Comparison of ENCODE assay signal across 10 mouse cellular contexts in the genomic region with DNA sequence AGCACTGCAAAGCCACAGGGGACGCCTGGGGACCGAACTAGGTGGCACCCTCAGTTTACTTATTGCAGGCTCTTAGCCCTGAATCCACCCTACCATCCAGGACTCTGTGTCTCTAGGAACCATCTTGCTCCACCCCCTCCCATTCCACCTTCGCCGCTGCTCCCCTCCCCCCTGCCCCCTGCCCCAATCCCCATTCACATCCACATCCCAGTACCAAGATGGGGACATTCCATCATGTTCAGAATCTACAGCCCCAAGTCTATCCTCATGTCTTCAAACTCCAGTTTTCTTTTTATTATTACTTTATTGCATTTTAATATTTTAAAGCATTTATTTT. TPM values are rescaled to one million over a fixed set of nuclear protein-coding genes. Genes with fewer than 3 reads are reported as not detected.
DNase-seq lines count a peak whose midpoint lies in the region; ATAC-seq and TF ChIP-seq lines count a peak whose summit lies in the region.
"Had no signal": no experiment of that assay in that cellular context is flagged by ENCODE, and none has a peak within 500 bp of the region (broad histone marks: within the 10 kb centered on the region; RNA-seq: fewer than 3 reads in every experiment).

No protein-coding gene starts in this region.

- H3K4me1 ChIP-seq in cerebellum, adult 2 months (ENCODE audit: control insufficient read depth, insufficient read depth, low read length), result peaks cover 8% of the 10 kb centered on the region
- peaks cover 3% of the 10 kb centered on the region; the same call in 1 of the 2 replicates for H3K4me1 ChIP-seq in neural tube, embryonic 11.5 days (ENCODE audit: control insufficient read depth, insufficient read depth, low read length)
- peaks cover 0 to 8% of the 10 kb centered on the region in 2 experiments; a peak in 1 of 4 replicates for H3K4me1 ChIP-seq in liver, embryonic 14.5 days (replicated peaks; ENCODE audit: control insufficient read depth in 2 of 2, insufficient read depth in 2 of 2, low read length in 1 of 2)

- TF ChIP-seq CTCF in cerebellum, adult 2 months (IDR thresholded peaks at IDR 0.05; ENCODE audit: borderline replicate concordance, insufficient read depth, low read depth, low read length), result no peak
- no peak for TF ChIP-seq CTCF in liver, embryonic 14.5 days (IDR thresholded peaks at IDR 0.05; ENCODE audit: low read depth)

- WGBS in cerebellum, adult 2 months, result 3% methylated on average over 4 of the region's 4 CpGs
- WGBS in neural tube, embryonic 11.5 days, result 7% methylated on average over 4 of the region's 4 CpGs
- 6% methylated on average over 4 of the region's 4 CpGs for WGBS in liver, embryonic 14.5 days (ENCODE audit: insufficient replicate concordance)

- peak overlapping the region; percentile 64 for H3K4me2 ChIP-seq in neural tube, embryonic 11.5 days (ENCODE audit: low read depth)
- H3K4me2 ChIP-seq in liver, embryonic 14.5 days (ENCODE audit: low read depth), result peak overlapping the region; percentile 26; the same call in 1 of the 2 replicates

- no peak for TF ChIP-seq POLR2A in cerebellum, adult 2 months (IDR thresholded peaks at IDR 0.05; ENCODE audit: borderline replicate concordance, insufficient read depth, low read length)

- ATAC-seq in neural tube, embryonic 11.5 days (ENCODE audit: insufficient read depth, low FRiP score, low TSS enrichment), result no peak
- peak; percentile 9; the same call in 1 of the 2 replicates for ATAC-seq in liver, embryonic 14.5 days (ENCODE audit: insufficient read depth)

- TF ChIP-seq EP300 in liver, embryonic 14.5 days (IDR thresholded peaks at IDR 0.05; ENCODE audit: low read depth), result no peak

- H3K36me3 ChIP-seq in neural tube, embryonic 11.5 days (ENCODE audit: control insufficient read depth, insufficient read depth, low read length), result no peaks in the 10 kb centered on the region
- H3K36me3 ChIP-seq in liver, embryonic 14.5 days (replicated peaks; ENCODE audit: control insufficient read depth, insufficient read depth, low read depth), result no peaks in the 10 kb centered on the region

- peak overlapping the region; percentile 97 for H3K4me3 ChIP-seq in cerebellum, adult 2 months (replicated peaks; ENCODE audit: insufficient read depth, low read depth, low read length)
- peak overlapping the region; percentile 33 for H3K4me3 ChIP-seq in neural tube, embryonic 11.5 days (ENCODE audit: low read depth, low read length)
- peak overlapping the region; percentile 19 to 50; a peak in 3 of 4 replicates for H3K4me3 ChIP-seq in liver, embryonic 14.5 days (ENCODE audit: insufficient read depth in 1 of 2, low read depth in 2 of 2, low read length in 2 of 2)
- H3K4me3 ChIP-seq: myocyte had no signal

- DNase-seq in cerebellum, adult 2 months, result no peak
- DNase-seq in cerebellum, adult 11 months, result no peak
- no peak for DNase-seq in neural tube, embryonic 11.5 days (ENCODE audit: low spot score)
- DNase-seq in neural tube, embryonic 10.5 days (ENCODE audit: extremely low spot score, low spot score), result no peak
- DNase-seq in liver, embryonic 14.5 days (ENCODE audit: low read depth in 3 of 3, low spot score in 3 of 3), result no peak
- no peak for DNase-seq in urinary bladder, postnatal 25 days (ENCODE audit: low spot score)
- no peak for DNase-seq in urinary bladder, adult 18-20 months (ENCODE audit: low spot score in 2 of 2)
- DNase-seq in left cerebral cortex, adult 18-20 months (ENCODE audit: low spot score in 2 of 2), result no peak
- DNase-seq: kidney, adult 11 months had no signal

- peak overlapping the region; percentile 51; the same call in 1 of the 2 replicates for H3K9ac ChIP-seq in neural tube, embryonic 11.5 days (ENCODE audit: low read length)
- no peak overlapping the region for H3K9ac ChIP-seq in liver, embryonic 14.5 days (replicated peaks)

- H3K9me3 ChIP-seq in neural tube, embryonic 11.5 days (ENCODE audit: control insufficient read depth, low read length), result no peaks in the 10 kb centered on the region
- no peaks in the 10 kb centered on the region for H3K9me3 ChIP-seq in liver, embryonic 14.5 days (ENCODE audit: control insufficient read depth, low read length)

- no peaks in the 10 kb centered on the region; the same call in 1 of the 2 replicates for H3K27me3 ChIP-seq in cerebellum, adult 2 months (ENCODE audit: control insufficient read depth, insufficient read depth, low read length)
- H3K27me3 ChIP-seq in neural tube, embryonic 11.5 days (ENCODE audit: control insufficient read depth, insufficient read depth, low read length), result peaks cover 9% of the 10 kb centered on the region; the same call in 1 of the 2 replicates
- peaks cover 21% of the 10 kb centered on the region for H3K27me3 ChIP-seq in liver, embryonic 14.5 days (ENCODE audit: control insufficient read depth, insufficient read depth, low read length)

- H3K27ac ChIP-seq in cerebellum, adult 2 months (ENCODE audit: insufficient read depth, low read length), result peak overlapping the region; percentile 94
- no peak overlapping the region for H3K27ac ChIP-seq in neural tube, embryonic 11.5 days (ENCODE audit: low read depth, low read length)
- H3K27ac ChIP-seq in liver, embryonic 14.5 days, result no peak overlapping the region

RNA-seq across cellular contexts. Expression of a gene that starts 0.4 kb away (rescaled TPM):
- 61.1 and 65.6 TPM in 2 replicates for polyA plus RNA-seq in cerebellum, adult 2 months (2012; rRNA removed)
- polyA plus RNA-seq in neural tube, embryonic 11.5 days (2014; fragmentation: Nextera tagmentation; extraction: Ambion mirVana), result 5.0 and 5.7 TPM in 2 replicates
- polyA plus RNA-seq in liver, embryonic 14.5 days (2012; rRNA removed), result 6.0 and 6.7 TPM in 2 replicates
- polyA plus RNA-seq in liver, embryonic 14.5 days (2014; fragmentation: Nextera tagmentation; extraction: Ambion mirVana), result 15.5 and 16.9 TPM in 2 replicates
- total RNA-seq in left cerebral cortex, adult 18-20 months (2021), result 100 to 1,000 TPM; 102 to 105 TPM
- polyA plus RNA-seq: myocyte had no signal

RNA-seq across cellular contexts. Expression of a gene that starts 18.5 kb away (rescaled TPM):
- polyA plus RNA-seq in cerebellum, adult 2 months (2012; rRNA removed), result 68.2 and 73.3 TPM in 2 replicates
- 59.3 and 64.2 TPM in 2 replicates for polyA plus RNA-seq in neural tube, embryonic 11.5 days (2014; fragmentation: Nextera tagmentation; extraction: Ambion mirVana)
- 16.0 and 20.5 TPM in 2 replicates for polyA plus RNA-seq in liver, embryonic 14.5 days (2012; rRNA removed)
- polyA plus RNA-seq in liver, embryonic 14.5 days (2014; fragmentation: Nextera tagmentation; extraction: Ambion mirVana), result 28.3 and 34.4 TPM in 2 replicates
- total RNA-seq in left cerebral cortex, adult 18-20 months (2021), result 100 to 1,000 TPM in 1 of 2 experiments, 10 to 100 TPM in 1; 93.2 to 102 TPM

RNA-seq across cellular contexts. Expression of a gene that starts 58.1 kb away (rescaled TPM):
- 28.7 and 31.6 TPM in 2 replicates for polyA plus RNA-seq in cerebellum, adult 2 months (2012; rRNA removed)
- 6.7 and 7.0 TPM in 2 replicates for polyA plus RNA-seq in neural tube, embryonic 11.5 days (2014; fragmentation: Nextera tagmentation; extraction: Ambion mirVana)
- polyA plus RNA-seq in liver, embryonic 14.5 days (2012; rRNA removed), result 0.03 and 0.09 TPM in 2 replicates
- 0.05 and 0.08 TPM in 2 replicates for polyA plus RNA-seq in liver, embryonic 14.5 days (2014; fragmentation: Nextera tagmentation; extraction: Ambion mirVana)
- 10 to 100 TPM; 14.1 to 15.4 TPM for total RNA-seq in left cerebral cortex, adult 18-20 months (2021)

Comparison
In these comparisons a context has a peak if more than half of its experiments do, and no peak if none do; other contexts are left out.
1. H3K4me3 ChIP-seq: peak in every context shown above with its lines; median percentile 97 in cerebellum, adult 2 months; 34 in liver, embryonic 14.5 days; 33 in neural tube, embryonic 11.5 days.